Mouse (Mus musculus): ENCODE results near the gene Wdfy4. TPM values are rescaled to one million over a fixed set of nuclear protein-coding genes. Genes with fewer than 3 reads are reported as not detected.

The Wdfy4 gene
- total and polyA plus RNA-seq, 3 experiments: 27.0 to 34.8 (median 30.9) TPM

GRCm38 (mm10) chr14:33216343-33217208 lies 31.3 kb upstream of the Wdfy4 start:
- no peaks in the 10 kb centered on the region for H3K9me3 ChIP-seq (replicated peaks; ENCODE audit: insufficient read depth, low read length)
- no peak overlapping the region for H3K9ac ChIP-seq (ENCODE audit: control insufficient read depth, low read depth, low read length, poor library complexity, severe bottlenecking)
- no peaks in the 10 kb centered on the region for H3K79me2 ChIP-seq (ENCODE audit: control insufficient read depth, insufficient read depth, low read length, poor library complexity)
- peaks cover 0 to 3% of the 10 kb centered on the region in 2 experiments; a peak in 2 of 4 replicates for H3K36me3 ChIP-seq (ENCODE audit: control insufficient read depth in 1 of 2, insufficient read depth in 2 of 2, low read length in 2 of 2)
- DNase-seq (ENCODE audit: low read depth, low spot score): no peak
- TF ChIP-seq EP300 (IDR thresholded peaks at IDR 0.05; ENCODE audit: low read depth in 1 of 2, low read length in 2 of 2) (no peak), POLR2AphosphoS5 (IDR thresholded peaks at IDR 0.05; ENCODE audit: borderline replicate concordance, low read depth, low read length) (no peak), UBTF (IDR thresholded peaks at IDR 0.05; ENCODE audit: borderline replicate concordance, insufficient read depth, low read depth, low read length) (no peak), MAX (IDR thresholded peaks at IDR 0.05; ENCODE audit: low read length) (no peak), JUND (IDR thresholded peaks at IDR 0.05; ENCODE audit: low read depth, low read length) (no peak), ZMIZ1 (IDR thresholded peaks at IDR 0.05; ENCODE audit: low read depth, low read length) (no peak), TAL1 (IDR thresholded peaks at IDR 0.05; ENCODE audit: low read length) (no peak), TBP (IDR thresholded peaks at IDR 0.05; ENCODE audit: low read depth, low read length) (no peak), MXI1 (IDR thresholded peaks at IDR 0.05; ENCODE audit: low read depth, low read length) (no peak), TCF12 (IDR thresholded peaks at IDR 0.05; ENCODE audit: low read depth, low read length) (no peak), SIN3A (IDR thresholded peaks at IDR 0.05; ENCODE audit: low read length) (no peak), CHD2 (IDR thresholded peaks at IDR 0.05; ENCODE audit: low read length) (no peak), USF2 (IDR thresholded peaks at IDR 0.05; ENCODE audit: borderline replicate concordance in 1 of 2, insufficient read depth in 1 of 2, low read depth in 1 of 2, low read length in 2 of 2) (no peak), BHLHE40 (IDR thresholded peaks at IDR 0.05; ENCODE audit: borderline replicate concordance, low read depth, low read length) (no peak), ZC3H11A (IDR thresholded peaks at IDR 0.05; ENCODE audit: low read depth, low read length) (no peak)
- H3K27ac ChIP-seq (ENCODE audit: control insufficient read depth, low read depth, low read length): no peak overlapping the region
- H3K4me1 ChIP-seq (ENCODE audit: control insufficient read depth in 1 of 2, insufficient read depth in 2 of 2, low read length in 2 of 2): peaks cover 0 to 12% of the 10 kb centered on the region in 2 experiments; a peak in 3 of 4 replicates
- no peak overlapping the region for H3K4me3 ChIP-seq (ENCODE audit: control insufficient read depth in 1 of 2, insufficient read depth in 1 of 2, low read depth in 2 of 2, low read length in 2 of 2)
- H3K27me3 ChIP-seq (ENCODE audit: control insufficient read depth in 1 of 2, insufficient read depth in 2 of 2, low read length in 2 of 2): peaks cover 0 to 2% of the 10 kb centered on the region in 2 experiments; a peak in 1 of 4 replicates

- Histone ChIP-seq H3K9me3 (replicated peaks; ENCODE audit: insufficient read depth, low read length) (no peaks in the 10 kb centered on the region), H3K27me3 (ENCODE audit: control insufficient read depth in 1 of 2, insufficient read depth in 2 of 2, low read length in 2 of 2) (peaks cover 0 to 3% of the 10 kb centered on the region in 2 experiments; a peak in 3 of 4 replicates), H3K79me2 (ENCODE audit: control insufficient read depth, insufficient read depth, low read length, poor library complexity) (no peaks in the 10 kb centered on the region), H3K36me3 (ENCODE audit: control insufficient read depth in 1 of 2, insufficient read depth in 2 of 2, low read length in 2 of 2) (peaks cover 0 to 3% of the 10 kb centered on the region in 2 experiments; a peak in 2 of 4 replicates), H3K9ac (ENCODE audit: control insufficient read depth, low read depth, low read length, poor library complexity, severe bottlenecking) (no peak overlapping the region), H3K4me3 (ENCODE audit: control insufficient read depth in 1 of 2, insufficient read depth in 1 of 2, low read depth in 2 of 2, low read length in 2 of 2) (no peak overlapping the region), H3K27ac (ENCODE audit: control insufficient read depth, low read depth, low read length) (no peak overlapping the region), H3K4me1 (ENCODE audit: control insufficient read depth in 1 of 2, insufficient read depth in 2 of 2, low read length in 2 of 2) (peaks cover 0 to 12% of the 10 kb centered on the region in 2 experiments; a peak in 3 of 4 replicates)
- DNase-seq (ENCODE audit: low read depth, low spot score): peak; percentile 13
- no peak for TF ChIP-seq NRF1 (IDR thresholded peaks at IDR 0.05; ENCODE audit: insufficient read depth, low read depth, low read length, poor library complexity, severe bottlenecking)
- TF ChIP-seq POLR2AphosphoS2 (IDR thresholded peaks at IDR 0.05; ENCODE audit: low read length): no peak
- TF ChIP-seq E2F4 (IDR thresholded peaks at IDR 0.05; ENCODE audit: borderline replicate concordance, low read depth, low read length): no peak
- no peak for TF ChIP-seq TBP (IDR thresholded peaks at IDR 0.05; ENCODE audit: low read depth, low read length)
- TF ChIP-seq GATA1 (IDR thresholded peaks at IDR 0.05; ENCODE audit: low read depth, low read length): no peak
- no peak for TF ChIP-seq UBTF (IDR thresholded peaks at IDR 0.05; ENCODE audit: borderline replicate concordance, insufficient read depth, low read depth, low read length)
- no peak for TF ChIP-seq MEF2A (IDR thresholded peaks at IDR 0.05; ENCODE audit: extremely low read depth, insufficient replicate concordance, low read depth, low read length, poor library complexity, severe bottlenecking)
- TF ChIP-seq ZMIZ1 (IDR thresholded peaks at IDR 0.05; ENCODE audit: low read depth, low read length): no peak
- no peak for TF ChIP-seq MAX (IDR thresholded peaks at IDR 0.05; ENCODE audit: low read length)
- no peak for TF ChIP-seq EP300 (IDR thresholded peaks at IDR 0.05; ENCODE audit: low read depth in 1 of 2, low read length in 2 of 2)
- TF ChIP-seq ETS1 (IDR thresholded peaks at IDR 0.05; ENCODE audit: low read depth, low read length): no peak
- TF ChIP-seq CTCF (IDR thresholded peaks at IDR 0.05 in 2 of 3, conservative IDR thresholded peaks at IDR 0.05 in 1 of 3; ENCODE audit: control insufficient read depth in 1 of 3, insufficient read depth in 1 of 3, low read depth in 2 of 3, low read length in 3 of 3, poor library complexity in 1 of 3, severe bottlenecking in 1 of 3): no peak
- TF ChIP-seq MAZ (IDR thresholded peaks at IDR 0.05; ENCODE audit: low read depth, low read length): no peak
- no peak for TF ChIP-seq MYC (IDR thresholded peaks at IDR 0.05; ENCODE audit: low read depth, low read length)
- TF ChIP-seq GABPA (IDR thresholded peaks at IDR 0.05; ENCODE audit: low read depth, low read length): no peak
- TF ChIP-seq HCFC1 (IDR thresholded peaks at IDR 0.05; ENCODE audit: low read depth, low read length): no peak
- TF ChIP-seq TCF12 (IDR thresholded peaks at IDR 0.05; ENCODE audit: low read depth, low read length): no peak
Observed at GRCm38 (mm10) chr14:33215163-33215562, 29.9 kb upstream of the Wdfy4 start.
